Mouse (Mus musculus) midbrain, embryonic 16.5 days (tissue): ENCODE results near the gene Atp5j. TPM values are rescaled to one million over a fixed set of nuclear protein-coding genes. Genes with fewer than 3 reads are reported as not detected.

ENCODE experiments used
- ATAC-seq: fragments of 200-750 bp; cut with Nextera tagmentation; 2 replicates; pipeline ENCODE4 v1.8.0; 2017; ENCODE audit warnings: moderate TSS enrichment
- H3K27ac ChIP-seq: fragments of 300-500 bp; sonication (generic); 2 replicates; pipeline ENCODE4 v1.5.1; 2014; ENCODE audit warnings: mild to moderate bottlenecking, low read length, mixed read lengths
- H3K27me3 ChIP-seq: fragments of 300-500 bp; sonication (generic); 2 replicates; pipeline ENCODE4 v1.6.1; 2014; ENCODE audit warnings: low read depth, low read length, mixed read lengths; ENCODE audit not compliant: control insufficient read depth, insufficient read depth
- H3K36me3 ChIP-seq: fragments of 300-500 bp; sonication (generic); 2 replicates; pipeline ENCODE4 v1.6.1; 2014; ENCODE audit warnings: mild to moderate bottlenecking, low read length, moderate library complexity, mixed read lengths; ENCODE audit not compliant: control insufficient read depth, insufficient read depth
- H3K4me1 ChIP-seq: fragments of 300-500 bp; sonication (generic); 2 replicates; pipeline ENCODE4 v1.6.1; 2014; ENCODE audit warnings: mild to moderate bottlenecking, low read length, mixed read lengths; ENCODE audit not compliant: control insufficient read depth, insufficient read depth
- H3K4me2 ChIP-seq: fragments of 300-500 bp; sonication (generic); 2 replicates; pipeline ENCODE4 v1.6.1; 2014; ENCODE audit warnings: mild to moderate bottlenecking, low read length, mixed read lengths
- H3K4me3 ChIP-seq: fragments of 300-500 bp; sonication (generic); 2 replicates; pipeline ENCODE4 v1.5.1; 2014; ENCODE audit warnings: low read depth, mild to moderate bottlenecking, low read length, moderate library complexity, mixed read lengths
- H3K9ac ChIP-seq: fragments of 300-500 bp; sonication (generic); 2 replicates; pipeline ENCODE4 v1.6.1; 2014; ENCODE audit warnings: low read depth, low read length, mixed read lengths
- H3K9me3 ChIP-seq: fragments of 300-500 bp; sonication (generic); replicated peaks from 2 replicates; pipeline ENCODE4 v1.6.1; 2014; ENCODE audit warnings: mild to moderate bottlenecking, low read length, mixed read lengths; ENCODE audit not compliant: control insufficient read depth, poor library complexity, severe bottlenecking
- WGBS: fragments of 180-500 bp; shearing (Covaris S2); extraction: QIAGEN DNeasy Blood & Tissue Kit; methylation state at CpG from one replicate; pipeline ENCODE4 v1.1.7; 2014; 5-methylcytosine and 5-hydroxymethylcytosine counted together
- polyA plus RNA-seq: library from polyadenylated mRNA; unstranded; fragments of >200 nt; fragmentation: Nextera tagmentation; extraction: Ambion mirVana; gene quantifications from 2 replicates; pipeline ENCODE4 v1.2.1, GENCODE M21; 2015

The Atp5j gene
- polyA plus RNA-seq, 1 experiment from 2014 or later = 689 TPM

DNA sequence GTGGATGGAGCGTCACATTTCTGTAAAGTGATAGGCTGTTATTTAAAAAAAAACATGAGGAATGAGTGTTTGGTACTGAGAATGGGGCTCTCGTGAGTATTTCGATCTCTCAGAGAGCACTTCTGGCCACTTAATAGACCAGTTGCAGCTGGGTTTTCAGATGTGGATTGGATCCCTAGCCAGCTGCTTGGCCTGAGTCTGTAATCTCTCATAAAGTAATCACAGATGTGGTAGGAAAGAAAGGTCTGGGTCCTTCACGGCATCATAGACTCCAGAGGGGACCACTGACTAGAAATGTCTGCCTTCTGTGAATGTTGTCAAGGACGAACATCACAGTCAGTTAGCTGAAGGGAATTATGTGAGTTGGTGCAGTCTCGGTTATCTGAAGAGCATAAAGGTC is 57.0 kb downstream of the Atp5j start:
- WGBS = 92% methylated on average over 6 of the region's 6 CpGs
- Histone ChIP-seq H3K36me3 (no peaks in the 10 kb centered on the region), H3K9ac (no peak overlapping the region), H3K9me3 (no peaks in the 10 kb centered on the region), H3K4me3 (no peak overlapping the region), H3K27ac (no peak overlapping the region), H3K4me2 (no peak overlapping the region), H3K4me1 (0 out of 2 replicates have a peak, but pooled peaks cover 3% of the 10 kb centered on the region), H3K27me3 (no peaks in the 10 kb centered on the region)
- ATAC-seq = no peak

Other genes starting within 250 kb of the Atp5j start
- 37.3 and 37.4 TPM in 2 replicates for gene Mrpl39, start 99.9 kb downstream of the Atp5j start, polyA plus RNA-seq
- 23.1 and 23.6 TPM in 2 replicates for gene Jam2, start 61.5 kb downstream of the Atp5j start, polyA plus RNA-seq
- gene Gabpa, start 700 bp downstream of the Atp5j start, polyA plus RNA-seq = 17.1 and 18.4 TPM in 2 replicates